Mouse (Mus musculus): Measurements from ENCODE around the gene Galnt13. TPM values are rescaled to one million over a fixed set of nuclear protein-coding genes. Genes with fewer than 3 reads are reported as not detected.

The Galnt13 gene
- polyA plus RNA-seq, 1 experiment from 2014 or later: not detected

DNA sequence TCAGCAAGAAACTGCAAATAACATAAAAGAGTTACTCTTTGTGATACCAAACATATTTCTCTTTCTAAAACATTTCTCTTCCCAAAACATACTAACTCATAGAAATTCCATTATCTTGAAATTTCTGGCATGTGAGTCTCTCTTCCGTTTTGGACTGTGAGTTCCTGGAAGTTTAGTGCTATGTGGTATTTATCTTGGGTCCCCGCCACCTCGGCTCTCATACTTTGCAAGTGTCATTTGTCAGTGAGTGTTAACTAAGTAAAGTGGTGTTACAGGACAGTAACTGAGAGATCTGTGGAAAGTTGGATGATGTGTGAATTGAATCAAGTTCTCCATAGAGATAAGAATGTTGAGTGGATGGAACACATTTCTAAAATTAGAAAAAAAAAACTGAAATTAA is 728.7 kb downstream of the Galnt13 start:
- Histone ChIP-seq H3K36me3 (ENCODE audit: control insufficient read depth, insufficient read depth, low read length) (no peaks in the 10 kb centered on the region), H3K27ac (replicated peaks in 1 of 2; ENCODE audit: control insufficient read depth in 1 of 2, insufficient read depth in 1 of 2, low read depth in 2 of 2, low read length in 2 of 2) (no peak overlapping the region), H3K9ac (ENCODE audit: low read length) (no peak overlapping the region), H3K4me2 (ENCODE audit: low read length) (no peak overlapping the region), H3K4me1 (ENCODE audit: control insufficient read depth in 2 of 2, insufficient read depth in 2 of 2, low read length in 2 of 2) (peaks cover 0 to 7% of the 10 kb centered on the region in 2 experiments; a peak in 1 of 4 replicates), H3K4me3 (ENCODE audit: control insufficient read depth in 1 of 2, insufficient read depth in 1 of 2, low read depth in 1 of 2, low read length in 2 of 2) (no peak overlapping the region), H3K9me3 (ENCODE audit: control insufficient read depth, low read length) (0 out of 2 replicates have a peak, but pooled peaks cover 4% of the 10 kb centered on the region), H3K27me3 (ENCODE audit: control insufficient read depth, insufficient read depth, low read length) (no peaks in the 10 kb centered on the region)
- ATAC-seq (ENCODE audit: insufficient number of reproducible peaks, insufficient read depth, low FRiP score, low read depth): peak; percentile 59; the same call in 1 of the 2 replicates
- WGBS: 5% methylated on average over 3 of the region's 3 CpGs

Data from heart, embryonic 14.5 days (tissue).